Mouse (Mus musculus) thymus, adult 2 months (tissue): ENCODE data around the gene Coro1b.

Experiments used
- CTCF ChIP-seq: fragments of 200-500 bp; IDR thresholded peaks from 2 replicates; pipeline ENCODE4 v1.5.1; 2012; ENCODE audit warnings: mild to moderate bottlenecking, control low read depth, low read length, moderate library complexity, borderline replicate concordance; ENCODE audit not compliant: control insufficient read depth, poor library complexity, insufficient read depth; ENCODE audit errors: extremely low read depth
- POLR2A ChIP-seq: fragments of 200-500 bp; IDR thresholded peaks from 2 replicates; pipeline ENCODE4 v1.6.1; 2012; ENCODE audit warnings: mild to moderate bottlenecking, low read length, control low read depth, moderate library complexity; ENCODE audit not compliant: control insufficient read depth, poor library complexity, insufficient read depth; ENCODE audit errors: extremely low read depth

- TF ChIP-seq POLR2A (no peak), CTCF (no peak)
Measured at GRCm38 (mm10) chr19:4131075-4131474, 17.3 kb upstream of the Coro1b start.
